Mouse (Mus musculus) heart, embryonic 11.5 days (tissue): ENCODE measurements around the gene Vps13a. TPM values are rescaled to one million over a fixed set of nuclear protein-coding genes. Genes with fewer than 3 reads are reported as not detected.
"Not testable (repeated sequence)": the region's sequence is repeated elsewhere in the genome, so short reads cannot be mapped to it uniquely, and the experiment has no call there.

Source experiments
- ATAC-seq: fragments of 200-750 bp; cut with Nextera tagmentation; replicated peaks from 2 replicates; pipeline ENCODE4 v1.8.0; 2017; ENCODE audit warnings: moderate library complexity; ENCODE audit not compliant: insufficient number of reproducible peaks, low FRiP score, low TSS enrichment
- H3K27ac ChIP-seq: fragments of 300-500 bp; sonication (generic); 2 replicates; pipeline ENCODE4 v1.5.1; 2014; ENCODE audit warnings: mild to moderate bottlenecking, low read depth, low read length
- H3K27me3 ChIP-seq: fragments of 300-500 bp; sonication (generic); 2 replicates; pipeline ENCODE4 v1.6.1; 2014; ENCODE audit warnings: mild to moderate bottlenecking, low read length, mixed read lengths; ENCODE audit not compliant: control insufficient read depth, insufficient read depth
- H3K36me3 ChIP-seq: fragments of 300-500 bp; sonication (generic); 2 replicates; pipeline ENCODE4 v1.6.1; 2014; ENCODE audit warnings: mild to moderate bottlenecking, low read length, moderate library complexity, mixed read lengths; ENCODE audit not compliant: control insufficient read depth, insufficient read depth
- H3K4me1 ChIP-seq: fragments of 300-500 bp; sonication (generic); 2 replicates; pipeline ENCODE4 v1.6.1; 2014; ENCODE audit warnings: low read length; ENCODE audit not compliant: control insufficient read depth, insufficient read depth
- H3K4me2 ChIP-seq: fragments of 300-500 bp; sonication (generic); 2 replicates; pipeline ENCODE4 v1.6.1; 2014; ENCODE audit warnings: mild to moderate bottlenecking, moderate library complexity
- H3K4me3 ChIP-seq: fragments of 300-500 bp; sonication (generic); 2 replicates; pipeline ENCODE4 v1.5.1; 2014; ENCODE audit warnings: low read depth, low read length
- H3K9ac ChIP-seq: fragments of 300-500 bp; sonication (generic); 2 replicates; pipeline ENCODE4 v1.6.1; 2014; ENCODE audit warnings: mild to moderate bottlenecking, low read depth, low read length, moderate library complexity
- H3K9me3 ChIP-seq: fragments of 300-500 bp; sonication (generic); replicated peaks from 2 replicates; pipeline ENCODE4 v1.6.1; 2016; ENCODE audit warnings: low read length; ENCODE audit not compliant: control insufficient read depth
- WGBS: fragments of 180-500 bp; shearing (Covaris S2); extraction: QIAGEN DNeasy Blood & Tissue Kit; methylation state at CpG from one replicate; pipeline ENCODE4 v1.1.7; 2014; ENCODE audit not compliant: insufficient replicate concordance; 5-methylcytosine and 5-hydroxymethylcytosine counted together
- polyA plus RNA-seq: library from polyadenylated mRNA; unstranded; fragments of >200 nt; fragmentation: Nextera tagmentation; extraction: Ambion mirVana; gene quantifications from 2 replicates; pipeline ENCODE4 v1.2.1, GENCODE M21; 2014

Gene Vps13a
- polyA plus RNA-seq, 1 experiment from 2014 or later: 12.1 TPM

GRCm38 (mm10) chr19:16802123-16802522 lies 21.4 kb upstream of the Vps13a start:
- H3K4me3 ChIP-seq: no peak overlapping the region
- no peaks in the 10 kb centered on the region for H3K36me3 ChIP-seq
- ATAC-seq: no peak
- no peaks in the 10 kb centered on the region for H3K4me1 ChIP-seq
- no peaks in the 10 kb centered on the region for H3K9me3 ChIP-seq
- H3K4me2 ChIP-seq: no peak overlapping the region
- H3K27ac ChIP-seq: no peak overlapping the region
- 77% methylated on average over 3 of the region's 3 CpGs for WGBS
- H3K27me3 ChIP-seq: no peaks in the 10 kb centered on the region
- no peak overlapping the region for H3K9ac ChIP-seq

- H3K27me3 ChIP-seq: no peaks in the 10 kb centered on the region
- WGBS: 69% methylated on average over 4 of the region's 4 CpGs
- no peak overlapping the region for H3K27ac ChIP-seq
- H3K9ac ChIP-seq: no peak overlapping the region
- H3K36me3 ChIP-seq: no peaks in the 10 kb centered on the region
- H3K4me2 ChIP-seq: no peak overlapping the region
- ATAC-seq: no peak
- no peak overlapping the region for H3K4me3 ChIP-seq
- no peaks in the 10 kb centered on the region for H3K9me3 ChIP-seq
- H3K4me1 ChIP-seq: no peaks in the 10 kb centered on the region
Measured at GRCm38 (mm10) chr19:16797923-16798322, 17.2 kb upstream of the Vps13a start.

- H3K27me3 ChIP-seq, H3K4me3 ChIP-seq, H3K4me2 ChIP-seq, H3K9me3 ChIP-seq, H3K36me3 ChIP-seq, ATAC-seq, H3K4me1 ChIP-seq, H3K9ac ChIP-seq, H3K27ac ChIP-seq: not testable (repeated sequence)
- WGBS: 78% methylated on average over 3 of the region's 3 CpGs
Measured at GRCm38 (mm10) chr19:16794486-16794885, 13.8 kb upstream of the Vps13a start.

GRCm38 (mm10) chr19:16789930-16790329 lies 9.2 kb upstream of the Vps13a start:
- no peak for ATAC-seq
- Histone ChIP-seq H3K4me2 (no peak overlapping the region), H3K9me3 (no peaks in the 10 kb centered on the region), H3K27ac (no peak overlapping the region), H3K9ac (no peak overlapping the region), H3K4me3 (no peak overlapping the region), H3K27me3 (no peaks in the 10 kb centered on the region), H3K4me1 (no peaks in the 10 kb centered on the region), H3K36me3 (no peaks in the 10 kb centered on the region)
- WGBS: 74% methylated on average over 4 of the region's 4 CpGs

GRCm38 (mm10) chr19:16784879-16785278 lies 4.1 kb upstream of the Vps13a start:
- H3K36me3 ChIP-seq: no peaks in the 10 kb centered on the region
- no peaks in the 10 kb centered on the region for H3K4me1 ChIP-seq
- peaks cover 5% of the 10 kb centered on the region for H3K27me3 ChIP-seq
- H3K9me3 ChIP-seq: no peaks in the 10 kb centered on the region
- no peak overlapping the region for H3K4me2 ChIP-seq
- H3K4me3 ChIP-seq: no peak overlapping the region
- WGBS: 24% methylated on average over 3 of the region's 3 CpGs
- no peak overlapping the region for H3K9ac ChIP-seq
- no peak overlapping the region for H3K27ac ChIP-seq
- ATAC-seq: no peak

GRCm38 (mm10) chr19:16781406-16782019 lies 780 bp upstream of the Vps13a start:
- ATAC-seq: 0 out of 2 replicates have a peak, but pooled peaks have one; percentile 2
- H3K4me3 ChIP-seq: peak overlapping the region; percentile 76
- H3K27me3 ChIP-seq: peaks cover 5% of the 10 kb centered on the region
- peak overlapping the region; percentile 96 for H3K4me2 ChIP-seq
- H3K36me3 ChIP-seq: no peaks in the 10 kb centered on the region
- WGBS: 15% methylated on average over 10 of the region's 10 CpGs
- 0 out of 2 replicates have a peak overlapping the region, but pooled peaks have one; percentile 50 for H3K27ac ChIP-seq
- no peaks in the 10 kb centered on the region for H3K9me3 ChIP-seq
- peak overlapping the region; percentile 71 for H3K9ac ChIP-seq
- H3K4me1 ChIP-seq: no peaks in the 10 kb centered on the region

GRCm38 (mm10) chr19:16780251-16780783 lies 416 bp downstream of the Vps13a start:
- H3K4me2 ChIP-seq: peak overlapping the region; percentile 96
- H3K4me3 ChIP-seq: peak overlapping the region; percentile 76
- no peaks in the 10 kb centered on the region for H3K36me3 ChIP-seq
- peaks cover 5% of the 10 kb centered on the region for H3K27me3 ChIP-seq
- no peak overlapping the region for H3K27ac ChIP-seq
- H3K4me1 ChIP-seq: no peaks in the 10 kb centered on the region
- H3K9ac ChIP-seq: peak overlapping the region; percentile 77
- H3K9me3 ChIP-seq: no peaks in the 10 kb centered on the region
- WGBS: under 1% methylated on average over 53 of the region's 55 CpGs
- peak; percentile 72 for ATAC-seq

GRCm38 (mm10) chr19:16779786-16780185 lies 947 bp downstream of the Vps13a start:
- WGBS: 18% methylated on average over 8 of the region's 8 CpGs
- H3K4me3 ChIP-seq: peak overlapping the region; percentile 76
- H3K9ac ChIP-seq: peak overlapping the region; percentile 77
- no peaks in the 10 kb centered on the region for H3K9me3 ChIP-seq
- peak overlapping the region; percentile 96 for H3K4me2 ChIP-seq
- no peaks in the 10 kb centered on the region for H3K4me1 ChIP-seq
- no peak overlapping the region for H3K27ac ChIP-seq
- H3K27me3 ChIP-seq: peaks cover 5% of the 10 kb centered on the region
- no peak for ATAC-seq
- no peaks in the 10 kb centered on the region for H3K36me3 ChIP-seq

- H3K9ac ChIP-seq: no peak overlapping the region
- H3K4me1 ChIP-seq: no peaks in the 10 kb centered on the region
- peaks cover 5% of the 10 kb centered on the region for H3K27me3 ChIP-seq
- H3K9me3 ChIP-seq: no peaks in the 10 kb centered on the region
- H3K36me3 ChIP-seq: no peaks in the 10 kb centered on the region
- WGBS: 69% methylated on average over 5 of the region's 5 CpGs
- peak overlapping the region; percentile 96 for H3K4me2 ChIP-seq
- no peak overlapping the region for H3K27ac ChIP-seq
- no peak for ATAC-seq
- peak overlapping the region; percentile 10; the same call in 1 of the 2 replicates for H3K4me3 ChIP-seq
Measured at GRCm38 (mm10) chr19:16779281-16779680, 1.5 kb downstream of the Vps13a start.
